Mouse (Mus musculus) lung, adult 2 months (tissue): ENCODE results near the gene Gm18596.
"Not testable (repeated sequence)": the region's sequence is repeated elsewhere in the genome, so short reads cannot be mapped to it uniquely, and the experiment has no call there.

Experiments used
- CTCF ChIP-seq: fragments of 200-500 bp; IDR thresholded peaks from 2 replicates; pipeline ENCODE4 v1.5.1; 2011; ENCODE audit warnings: mild to moderate bottlenecking, low read length, control low read depth; ENCODE audit not compliant: insufficient read depth
- POLR2A ChIP-seq: fragments of 200-500 bp; IDR thresholded peaks from 2 replicates; pipeline ENCODE4 v1.6.1; 2011; ENCODE audit warnings: low read depth, mild to moderate bottlenecking, control low read depth, low read length, borderline replicate concordance; ENCODE audit errors: extremely low read depth

GRCm38 (mm10) chr10:77782442-77782841 is 40.0 kb upstream of the Gm18596 start, which contains the start of gene Gm3250:
- TF ChIP-seq CTCF, POLR2A: not testable (repeated sequence)
